ENCODE assay signal across 9 mouse cellular contexts in the genomic region with DNA sequence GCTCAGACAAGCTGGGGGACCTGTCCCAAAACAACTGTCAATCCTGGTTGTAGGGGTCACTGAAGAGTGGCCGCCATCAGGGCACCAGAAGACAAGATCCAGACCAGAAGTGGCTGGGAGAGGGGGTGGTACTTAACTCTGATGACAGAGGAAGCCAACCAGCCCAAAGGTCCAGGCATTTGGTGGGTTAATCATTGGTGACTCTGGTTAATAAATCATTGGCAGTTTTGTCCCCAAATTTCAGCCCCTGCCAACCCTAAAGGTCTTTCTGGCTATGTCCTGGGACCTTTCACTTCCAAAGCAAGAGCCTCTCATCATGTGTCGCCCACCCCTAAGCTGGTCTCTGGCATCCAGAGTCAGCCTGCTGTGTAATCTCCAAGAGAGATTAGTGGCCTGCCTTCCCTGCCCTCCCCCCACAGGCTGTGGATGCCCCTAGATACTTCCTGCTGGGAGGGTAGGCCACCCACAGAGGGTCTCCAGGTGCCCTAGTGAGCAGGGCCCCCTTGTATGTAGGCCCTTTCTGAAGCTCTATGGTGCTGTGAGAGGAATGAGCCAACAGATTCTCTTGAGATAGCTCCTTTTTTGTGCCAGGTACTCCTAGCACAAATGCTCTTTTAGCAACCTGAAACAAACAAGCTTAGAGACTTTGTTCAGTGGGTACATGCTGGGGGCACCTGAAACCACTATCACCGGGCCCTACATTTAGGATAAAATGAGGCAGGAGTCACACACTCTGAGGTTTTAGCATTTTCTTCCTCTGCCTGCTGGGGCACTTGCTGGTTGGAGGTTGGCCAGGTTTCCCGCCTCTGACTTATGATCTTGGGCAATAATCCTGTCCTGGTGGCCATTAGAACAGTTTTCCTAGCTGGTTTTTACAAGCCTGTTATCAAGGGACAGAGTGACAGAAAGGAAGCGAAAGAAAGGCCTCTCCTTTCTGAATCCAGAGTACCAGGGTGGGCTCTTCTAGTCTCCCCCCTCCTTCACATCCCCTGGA. TPM values are rescaled to one million over a fixed set of nuclear protein-coding genes. Genes with fewer than 3 reads are reported as not detected.
DNase-seq lines count a peak whose midpoint lies in the region; ATAC-seq lines count a peak whose summit lies in the region.
"Had no signal": no experiment of that assay in that cellular context is flagged by ENCODE, and none has a peak within 500 bp of the region (broad histone marks: within the 10 kb centered on the region; RNA-seq: fewer than 3 reads in every experiment).

No protein-coding gene starts in this region.

- intact Hi-C loops in left cerebral cortex, postnatal 10 days (cut with DNase I): no loop called here

- H3K4me3 ChIP-seq in midbrain, embryonic 10.5 days: no peak overlapping the region
- H3K4me3 ChIP-seq in midbrain, embryonic 15.5 days: no peak overlapping the region
- H3K4me3 ChIP-seq in kidney, embryonic 16.5 days (ENCODE audit: low read length): no peak overlapping the region
- H3K4me3 ChIP-seq: stomach, embryonic 15.5 days had no signal

- H3K27me3 ChIP-seq in midbrain, embryonic 10.5 days (ENCODE audit: low read depth, poor library complexity, severe bottlenecking): no peaks in the 10 kb centered on the region
- no peaks in the 10 kb centered on the region for H3K27me3 ChIP-seq in midbrain, embryonic 15.5 days (replicated peaks)
- no peaks in the 10 kb centered on the region for H3K27me3 ChIP-seq in kidney, embryonic 16.5 days (ENCODE audit: insufficient read depth, low read length)
- H3K27me3 ChIP-seq: stomach, embryonic 15.5 days had no signal

- H3K4me1 ChIP-seq in midbrain, embryonic 10.5 days: peaks cover 90% of the 10 kb centered on the region
- H3K4me1 ChIP-seq in midbrain, embryonic 15.5 days: peaks cover 78% of the 10 kb centered on the region
- H3K4me1 ChIP-seq in kidney, embryonic 16.5 days (ENCODE audit: insufficient read depth, low read length): peaks cover 59% of the 10 kb centered on the region

- no peak overlapping the region for H3K4me2 ChIP-seq in midbrain, embryonic 15.5 days
- H3K4me2 ChIP-seq in kidney, embryonic 16.5 days (replicated peaks; ENCODE audit: low read depth, low read length): no peak overlapping the region
- H3K4me2 ChIP-seq: stomach, embryonic 15.5 days had no signal

- peaks cover 10% of the 10 kb centered on the region for H3K36me3 ChIP-seq in midbrain, embryonic 10.5 days
- no peaks in the 10 kb centered on the region for H3K36me3 ChIP-seq in midbrain, embryonic 15.5 days (replicated peaks)
- H3K36me3 ChIP-seq in kidney, embryonic 16.5 days (ENCODE audit: insufficient read depth, low read length): no peaks in the 10 kb centered on the region
- H3K36me3 ChIP-seq: stomach, embryonic 15.5 days had no signal

- ATAC-seq in cerebellum, adult (ENCODE audit: insufficient number of reproducible peaks, low FRiP score, low TSS enrichment): no peak
- no peak for ATAC-seq in midbrain, embryonic 15.5 days (replicated peaks)
- no peak for ATAC-seq in kidney, embryonic 16.5 days (ENCODE audit: low FRiP score, low TSS enrichment)
- ATAC-seq in megakaryocyte, adult 5-6 weeks (ENCODE audit: poor library complexity, severe bottlenecking): no peak

- whole genome bisulfite sequencing in midbrain, embryonic 10.5 days: 53% methylated on average over 5 of the region's 5 CpGs
- WGBS in midbrain, embryonic 15.5 days: 59% methylated on average over 5 of the region's 5 CpGs
- WGBS in kidney, embryonic 16.5 days: 41% methylated on average over 5 of the region's 5 CpGs

- no peak overlapping the region for H3K9ac ChIP-seq in midbrain, embryonic 15.5 days
- H3K9ac ChIP-seq in kidney, embryonic 16.5 days (replicated peaks; ENCODE audit: low read length): no peak overlapping the region
- H3K9ac ChIP-seq: stomach, embryonic 15.5 days had no signal

- H3K9me3 ChIP-seq in midbrain, embryonic 10.5 days (replicated peaks): no peaks in the 10 kb centered on the region
- H3K9me3 ChIP-seq in midbrain, embryonic 15.5 days: no peaks in the 10 kb centered on the region
- H3K9me3 ChIP-seq in kidney, embryonic 16.5 days (ENCODE audit: low read length): no peaks in the 10 kb centered on the region
- H3K9me3 ChIP-seq: stomach, embryonic 15.5 days had no signal

- peak; percentile 31 for DNase-seq in cerebellum, adult 9-11 months
- no peak for DNase-seq in midbrain, embryonic 10.5 days (ENCODE audit: low spot score)
- peak; percentile 55 for DNase-seq in lung, postnatal 14 days
- DNase-seq in left cerebral cortex, postnatal 10 days (ENCODE audit: extremely low spot score in 1 of 2, low spot score in 2 of 2): no peak

- peak overlapping the region; percentile 86 for H3K27ac ChIP-seq in midbrain, embryonic 10.5 days (replicated peaks)
- no peak overlapping the region for H3K27ac ChIP-seq in midbrain, embryonic 15.5 days
- H3K27ac ChIP-seq in kidney, embryonic 16.5 days (ENCODE audit: low read length): 0 out of 2 replicates have a peak overlapping the region, but pooled peaks have one; percentile 4
- H3K27ac ChIP-seq: stomach, embryonic 15.5 days had no signal

RNA-seq across cellular contexts. Expression of a gene that starts 14.5 kb away (rescaled TPM):
- 6.9 and 7.3 TPM in 2 replicates for polyA plus RNA-seq in midbrain, embryonic 10.5 days (2016; fragmentation: Nextera tagmentation; extraction: Ambion mirVana)
- 14.7 and 15.9 TPM in 2 replicates for polyA plus RNA-seq in midbrain, embryonic 15.5 days (2015; fragmentation: Nextera tagmentation; extraction: Ambion mirVana)
- 4.3 and 4.7 TPM in 2 replicates for polyA plus RNA-seq in kidney, embryonic 16.5 days (2015; fragmentation: Nextera tagmentation; extraction: Ambion mirVana)
- 7.5 and 9.7 TPM in 2 replicates for total RNA-seq in megakaryocyte, adult 5-6 weeks (2015)
- 1.3 and 1.4 TPM in 2 replicates for total RNA-seq in megakaryocyte, adult 5-6 weeks (2017)
- total RNA-seq in left cerebral cortex, postnatal 10 days (2021): 100 to 1,000 TPM in 1 of 2 experiments, 10 to 100 TPM in 1; 99.6 to 104 TPM

Comparison
In these comparisons a context has a peak if more than half of its experiments do, and no peak if none do; other contexts are left out.
1. DNase-seq: peak in cerebellum, adult 9-11 months (single experiment) and lung, postnatal 14 days (single experiment); none in midbrain, embryonic 10.5 days (single experiment) and left cerebral cortex, postnatal 10 days (0 of 2).